ENCODE assay signal across 15 mouse cellular contexts in genomic region chr9:64528061-64528460, GRCm38 (mm10).
A peak's percentile ranks its signal among the peaks of the same experiment; 100 is the strongest.
DNase-seq lines count a peak whose midpoint lies in the region; ATAC-seq and TF ChIP-seq lines count a peak whose summit lies in the region.
"Had no signal": no experiment of that assay in that cellular context is flagged by ENCODE, and none has a peak within 500 bp of the region (broad histone marks: within the 10 kb centered on the region; RNA-seq: fewer than 3 reads in every experiment).

No protein-coding gene starts in this region.

- no peaks in the 10 kb centered on the region for H3K4me1 ChIP-seq in lung, adult 2 months (ENCODE audit: control insufficient read depth, insufficient read depth, low read length)
- H3K4me1 ChIP-seq in embryonic facial prominence, embryonic 10.5 days = peaks cover 27% of the 10 kb centered on the region
- H3K4me1 ChIP-seq: heart, embryonic 15.5 days; lung, embryonic 15.5 days had no signal

- no peak for TF ChIP-seq CTCF in lung, adult 2 months (IDR thresholded peaks at IDR 0.05; ENCODE audit: insufficient read depth, low read length)

- H3K27ac ChIP-seq in embryonic facial prominence, embryonic 10.5 days (replicated peaks) = no peak overlapping the region
- H3K27ac ChIP-seq: heart, embryonic 15.5 days; lung, embryonic 15.5 days had no signal

- H3K36me3 ChIP-seq in embryonic facial prominence, embryonic 10.5 days (replicated peaks) = no peaks in the 10 kb centered on the region
- H3K36me3 ChIP-seq: heart, embryonic 15.5 days; lung, embryonic 15.5 days had no signal

- no peaks in the 10 kb centered on the region for H3K9me3 ChIP-seq in embryonic facial prominence, embryonic 10.5 days
- H3K9me3 ChIP-seq: heart, embryonic 15.5 days; lung, embryonic 15.5 days had no signal

- ATAC-seq in frontal cortex, adult (ENCODE audit: low TSS enrichment) = peak; percentile 96
- ATAC-seq: forebrain, embryonic 16.5 days; inflammation-experienced regulatory T-cells, adult 6 months had no signal

- TF ChIP-seq POLR2A in lung, adult 2 months (IDR thresholded peaks at IDR 0.05; ENCODE audit: borderline replicate concordance, extremely low read depth, low read depth, low read length) = no peak

- intact Hi-C loops in left cerebral cortex, postnatal 25 days (cut with DNase I) = loop anchor here (1.0 to 5.0 kb wide), 3 partner anchors 27 to 131 kb away; no protein-coding TSS in a partner anchor

- no peaks in the 10 kb centered on the region; the same call in 1 of the 2 replicates for H3K27me3 ChIP-seq in embryonic facial prominence, embryonic 10.5 days (replicated peaks; ENCODE audit: low read depth, poor library complexity, severe bottlenecking)
- H3K27me3 ChIP-seq: lung, embryonic 15.5 days had no signal

- no peak overlapping the region for H3K4me3 ChIP-seq in lung, adult 2 months (replicated peaks; ENCODE audit: extremely low read depth, low read depth, low read length)
- H3K4me3 ChIP-seq in embryonic facial prominence, embryonic 10.5 days = no peak overlapping the region
- H3K4me3 ChIP-seq: erythroblast, embryonic 14.5 days; heart, embryonic 15.5 days; lung, embryonic 15.5 days had no signal

- DNase-seq in Muller cell, postnatal 12 days (ENCODE audit: inconsistent ontology term) = peak; percentile 14
- peak; percentile 55 for DNase-seq in layer of hippocampus, adult 8-10 months (ENCODE audit: low spot score in 2 of 2)
- DNase-seq in left cerebral cortex, postnatal 25 days (ENCODE audit: low spot score in 2 of 2) = peak; percentile 58 to 93
- DNase-seq in thymus, postnatal 36 days = no peak
- no peak for DNase-seq in liver
- DNase-seq in lung, adult 2 months = no peak
- no peak for DNase-seq in embryonic facial prominence, embryonic 10.5 days (ENCODE audit: low spot score)
- DNase-seq: cerebellum, postnatal 10 days; thymus, postnatal 14 days had no signal

- 82% methylated on average over 7 of the region's 7 CpGs for WGBS in lung, adult 2 months
- WGBS in embryonic facial prominence, embryonic 10.5 days = 93% methylated on average over 7 of the region's 7 CpGs

Comparison
In these comparisons a context has a peak if more than half of its experiments do, and no peak if none do; other contexts are left out.
1. DNase-seq: peak in Muller cell, postnatal 12 days (single experiment), layer of hippocampus, adult 8-10 months (2 of 2) and left cerebral cortex, postnatal 25 days (2 of 2); none in thymus, postnatal 36 days (0 of 2), liver (single experiment), lung, adult 2 months (single experiment) and embryonic facial prominence, embryonic 10.5 days (single experiment).